Mouse (Mus musculus) kidney, adult 9 months (tissue): Measurements from ENCODE around the gene Esrrb.

Experiments
- DNase-seq: peaks from one replicate; pipeline ENCODE4 v3.0.0; 2022

Gene Esrrb

GRCm38 (mm10) chr12:86422166-86422910 lies 61.4 kb downstream of the Esrrb start:
- DNase-seq: no peak

- no peak for DNase-seq
These were observed 62.2 kb downstream of the Esrrb start for GRCm38 (mm10) chr12:86423102-86423501.

- no peak for DNase-seq
These were observed 66.7 kb downstream of the Esrrb start for GRCm38 (mm10) chr12:86427585-86427984.

- no peak for DNase-seq
These were observed 70.8 kb downstream of the Esrrb start for GRCm38 (mm10) chr12:86431671-86432070.

GRCm38 (mm10) chr12:86433371-86433821 lies 72.5 kb downstream of the Esrrb start:
- DNase-seq: peak; percentile 88

GRCm38 (mm10) chr12:86435651-86436050 lies 74.7 kb downstream of the Esrrb start:
- DNase-seq: no peak

GRCm38 (mm10) chr12:86450848-86451247 lies 89.9 kb downstream of the Esrrb start:
- DNase-seq: no peak

GRCm38 (mm10) chr12:86455009-86455408 lies 94.1 kb downstream of the Esrrb start:
- DNase-seq: no peak

- no peak for DNase-seq
These were observed 102.0 kb downstream of the Esrrb start for GRCm38 (mm10) chr12:86462742-86463470.

- no peak for DNase-seq
These were observed 103.5 kb downstream of the Esrrb start for GRCm38 (mm10) chr12:86464385-86464784.

- no peak for DNase-seq
These were observed 105.3 kb downstream of the Esrrb start for GRCm38 (mm10) chr12:86466180-86466579.

GRCm38 (mm10) chr12:86469919-86470318 lies 109.0 kb downstream of the Esrrb start:
- DNase-seq: no peak

GRCm38 (mm10) chr12:86470912-86471311 lies 110.0 kb downstream of the Esrrb start:
- no peak for DNase-seq

- DNase-seq: no peak
These were observed 112.7 kb downstream of the Esrrb start for GRCm38 (mm10) chr12:86473630-86474029.

GRCm38 (mm10) chr12:86475994-86476393 lies 115.1 kb downstream of the Esrrb start:
- DNase-seq: peak; percentile 13

GRCm38 (mm10) chr12:86478908-86479307 lies 118.0 kb downstream of the Esrrb start:
- no peak for DNase-seq

GRCm38 (mm10) chr12:86482029-86482428 lies 121.1 kb downstream of the Esrrb start:
- no peak for DNase-seq

- DNase-seq: no peak
These were observed 122.5 kb downstream of the Esrrb start for GRCm38 (mm10) chr12:86483413-86483841.

- no peak for DNase-seq
These were observed 127.1 kb downstream of the Esrrb start for GRCm38 (mm10) chr12:86488005-86488404.

GRCm38 (mm10) chr12:86490052-86490451 lies 129.1 kb downstream of the Esrrb start:
- no peak for DNase-seq

- DNase-seq: no peak
These were observed 130.6 kb downstream of the Esrrb start for GRCm38 (mm10) chr12:86491500-86491899.

GRCm38 (mm10) chr12:86492822-86493221 lies 131.9 kb downstream of the Esrrb start:
- DNase-seq: no peak

- DNase-seq: no peak
These were observed 136.2 kb downstream of the Esrrb start for GRCm38 (mm10) chr12:86497126-86497525.

GRCm38 (mm10) chr12:86498765-86499164 lies 137.8 kb downstream of the Esrrb start:
- DNase-seq: peak; percentile 57
